Mouse (Mus musculus): ENCODE measurements around the gene Dlx4. TPM values are rescaled to one million over a fixed set of nuclear protein-coding genes. Genes with fewer than 3 reads are reported as not detected.

Dlx4 gene
- 0.25 and 0.36 TPM in 2 replicates for polyA plus RNA-seq (2012; rRNA removed)

DNA sequence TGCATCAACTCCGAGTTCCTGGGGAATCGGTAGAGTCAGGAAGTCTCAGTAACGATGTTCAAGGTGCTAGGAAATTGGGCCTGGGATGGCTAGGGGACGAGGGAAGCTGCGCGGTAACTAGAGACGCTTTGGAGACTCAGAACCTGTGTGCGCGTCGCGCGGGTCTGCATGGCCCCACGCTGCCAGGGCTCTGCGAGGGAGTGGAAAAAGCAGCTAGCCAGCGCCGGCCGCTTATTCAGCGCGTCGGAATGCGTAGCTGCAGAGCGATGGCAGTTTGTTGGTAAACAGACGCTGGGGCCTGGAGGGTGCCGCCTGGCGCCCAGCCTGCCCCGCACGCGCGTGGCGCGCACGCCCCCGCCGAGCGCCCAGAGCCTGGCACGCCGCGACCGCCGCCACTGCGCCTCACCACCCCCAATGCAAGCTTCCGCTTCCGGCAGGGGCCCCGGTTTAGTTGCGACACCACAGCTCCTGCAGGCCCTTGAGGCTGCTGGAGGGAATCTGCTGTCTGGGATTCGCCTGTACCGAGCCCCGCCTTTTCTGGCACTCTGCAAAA, at the start of gene Dlx4:
Dlx4 (minus strand) TSS at position 413 of the 553 bp plus-strand sequence.

DNA sequence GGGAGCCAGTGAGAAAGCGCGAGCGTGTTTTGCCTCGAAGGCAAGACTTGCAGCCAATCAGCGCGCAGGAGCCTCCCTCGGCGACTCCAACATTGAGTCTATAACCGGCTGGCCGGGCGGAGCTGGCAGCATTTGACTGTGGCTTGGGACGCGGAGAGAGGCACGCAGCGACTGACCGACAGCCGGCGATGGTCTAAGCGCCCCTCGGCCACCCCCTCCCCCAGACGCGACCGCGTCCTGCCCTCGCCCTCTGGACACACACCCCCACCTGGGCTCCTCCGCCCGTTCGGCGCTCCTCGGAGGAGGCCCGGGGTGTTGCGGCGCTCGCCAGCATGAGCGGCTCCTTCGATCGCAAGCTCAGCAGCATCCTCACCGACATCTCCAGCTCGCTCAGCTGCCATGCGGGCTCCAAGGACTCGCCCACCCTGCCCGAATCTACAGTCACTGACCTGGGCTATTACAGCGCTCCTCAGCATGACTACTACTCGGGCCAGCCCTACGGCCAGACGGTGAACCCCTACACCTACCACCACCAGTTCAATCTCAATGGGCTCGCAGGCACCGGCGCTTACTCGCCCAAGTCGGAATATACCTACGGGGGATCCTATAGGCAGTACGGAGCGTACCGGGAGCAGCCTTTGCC, 26.0 kb downstream of the Dlx4 start, which contains the start of gene Dlx3:
Dlx3 (plus strand) TSS at position 130 of the 643 bp plus-strand sequence.

Other genes starting within 250 kb of the Dlx4 start
- gene Col1a1, start 210.0 kb downstream of the Dlx4 start, polyA plus RNA-seq (2012; rRNA removed): 270 and 286 TPM in 2 replicates
- gene Hils1, start 178.7 kb downstream of the Dlx4 start, polyA plus RNA-seq (2012; rRNA removed): 0.86 TPM in 1 of 2 replicates, not detected in the other
- 8.3 and 10.0 TPM in 2 replicates for gene Sgca, start 169.9 kb downstream of the Dlx4 start, polyA plus RNA-seq (2012; rRNA removed)
- 45.8 and 60.5 TPM in 2 replicates for gene Ppp1r9b, start 155.2 kb downstream of the Dlx4 start, polyA plus RNA-seq (2012; rRNA removed)
- gene Samd14, start 136.4 kb downstream of the Dlx4 start, polyA plus RNA-seq (2012; rRNA removed): 24.1 and 26.8 TPM in 2 replicates
- 54.3 and 79.6 TPM in 2 replicates for gene Pdk2, start 104.9 kb downstream of the Dlx4 start, polyA plus RNA-seq (2012; rRNA removed)
- 74.4 and 82.7 TPM in 2 replicates for gene Itga3, start 69.5 kb downstream of the Dlx4 start, polyA plus RNA-seq (2012; rRNA removed)
- gene Dlx3, start 26.1 kb downstream of the Dlx4 start, polyA plus RNA-seq (2012; rRNA removed): 0.10 and 0.15 TPM in 2 replicates
- not detected in 2 replicates for gene Tac4, start 115.3 kb upstream of the Dlx4 start, polyA plus RNA-seq (2012; rRNA removed)
- gene Kat7, start 164.0 kb upstream of the Dlx4 start, polyA plus RNA-seq (2012; rRNA removed): 30.4 and 42.3 TPM in 2 replicates
- 39.2 and 45.2 TPM in 2 replicates for gene Fam117a, start 190.8 kb upstream of the Dlx4 start, polyA plus RNA-seq (2012; rRNA removed)
- 82.1 and 102 TPM in 2 replicates for gene Slc35b1, start 238.4 kb upstream of the Dlx4 start, polyA plus RNA-seq (2012; rRNA removed)

Data from ovary, adult 2 months (tissue).